Mouse (Mus musculus) MEL (cell line): ENCODE data around the gene Ak5. TPM values are rescaled to one million over a fixed set of nuclear protein-coding genes. Genes with fewer than 3 reads are reported as not detected.

Experiments used
- DNase-seq: peaks from one replicate; pipeline ENCODE4 v3.0.0; 2011; ENCODE audit warnings: low read depth, low spot score
- H3K27ac ChIP-seq: 2 replicates; pipeline ENCODE4 v1.5.1; 2012; ENCODE audit warnings: low read depth, mild to moderate bottlenecking, control low read depth, low read length, moderate library complexity; ENCODE audit not compliant: control insufficient read depth
- H3K27me3 ChIP-seq, 2 experiments: fragments of 150-350 bp in 1 of 2; sonication (generic) in 1 of 2; 2 replicates each; pipeline ENCODE4 v1.6.1; 2012; ENCODE audit warnings: low read length in 2 of 2, mild to moderate bottlenecking in 2 of 2, improper control_type of control experiment in 1 of 2, moderate library complexity in 1 of 2; ENCODE audit not compliant: insufficient read depth in 2 of 2, control insufficient read depth in 1 of 2
- H3K36me3 ChIP-seq, 2 experiments: 2 replicates each; pipeline ENCODE4 v1.6.1; 2012 to 2014; ENCODE audit warnings: low read length in 2 of 2, improper control_type of control experiment in 1 of 2, inconsistent platforms in 1 of 2, mild to moderate bottlenecking in 1 of 2; ENCODE audit not compliant: insufficient read depth in 2 of 2, control insufficient read depth in 1 of 2
- H3K4me1 ChIP-seq, 2 experiments: fragments of 150-350 bp in 1 of 2; sonication (generic) in 1 of 2; 2 replicates each; pipeline ENCODE4 v1.6.1; 2012; ENCODE audit warnings: low read length in 2 of 2, improper control_type of control experiment in 1 of 2, mild to moderate bottlenecking in 1 of 2; ENCODE audit not compliant: insufficient read depth in 2 of 2, control insufficient read depth in 1 of 2
- H3K4me3 ChIP-seq, 2 experiments: fragments of 150-350 bp in 1 of 2; sonication (generic) in 1 of 2; 2 replicates each; pipeline ENCODE4 v1.5.1; 2012; ENCODE audit warnings: low read depth in 2 of 2, low read length in 2 of 2, mild to moderate bottlenecking in 2 of 2, moderate library complexity in 2 of 2, control low read depth in 1 of 2, improper control_type of control experiment in 1 of 2; ENCODE audit not compliant: control insufficient read depth in 1 of 2, insufficient read depth in 1 of 2
- H3K79me2 ChIP-seq: 2 replicates; pipeline ENCODE4 v1.6.1; 2012; ENCODE audit warnings: mild to moderate bottlenecking, low read length, moderate library complexity; ENCODE audit not compliant: control insufficient read depth, poor library complexity, insufficient read depth
- H3K9ac ChIP-seq: 2 replicates; pipeline ENCODE4 v1.6.1; 2012; ENCODE audit warnings: low read depth, mild to moderate bottlenecking, control low read depth, low read length, moderate library complexity; ENCODE audit not compliant: control insufficient read depth, poor library complexity, severe bottlenecking
- H3K9me3 ChIP-seq: fragments of 150-350 bp; sonication (generic); replicated peaks from 2 replicates; pipeline ENCODE4 v1.6.1; 2012; ENCODE audit warnings: mild to moderate bottlenecking, low read length, improper control_type of control experiment, moderate library complexity; ENCODE audit not compliant: insufficient read depth
- BHLHE40 ChIP-seq: IDR thresholded peaks from 2 replicates; pipeline ENCODE4 v1.6.1; 2012; ENCODE audit warnings: low read depth, mild to moderate bottlenecking, inconsistent platforms, low read length, improper control_type of control experiment, borderline replicate concordance
- CTCF ChIP-seq, 3 experiments: IDR thresholded peaks in 2 of 3; conservative IDR thresholded peaks in 1 of 3; 2 replicates each; pipeline ENCODE4 v1.5.1; 2011 to 2012; ENCODE audit warnings: low read length in 3 of 3, low read depth in 2 of 3, mild to moderate bottlenecking in 2 of 3, improper control_type of control experiment in 1 of 3, inconsistent platforms in 1 of 3, mixed read lengths in 1 of 3, moderate library complexity in 1 of 3; ENCODE audit not compliant: control insufficient read depth in 1 of 3, insufficient read depth in 1 of 3, poor library complexity in 1 of 3, severe bottlenecking in 1 of 3
- E2F4 ChIP-seq: IDR thresholded peaks from 2 replicates; pipeline ENCODE4 v1.6.1; 2011; ENCODE audit warnings: low read depth, low read length, improper control_type of control experiment, borderline replicate concordance
- GATA1 ChIP-seq: IDR thresholded peaks from 2 replicates; pipeline ENCODE4 v1.6.1; 2011; ENCODE audit warnings: low read depth, low read length, improper control_type of control experiment
- KAT2A ChIP-seq: conservative IDR thresholded peaks from 2 replicates; pipeline ENCODE4 v1.6.1; 2012; ENCODE audit warnings: low read depth, low read length, improper control_type of control experiment, inconsistent platforms
- MAX ChIP-seq: IDR thresholded peaks from 2 replicates; pipeline ENCODE4 v1.6.1; 2011; ENCODE audit warnings: low read length, improper control_type of control experiment
- MAZ ChIP-seq: IDR thresholded peaks from 2 replicates; pipeline ENCODE4 v1.6.1; 2012; ENCODE audit warnings: low read depth, mild to moderate bottlenecking, inconsistent platforms, low read length, improper control_type of control experiment
- MEF2A ChIP-seq: IDR thresholded peaks from 2 replicates; pipeline ENCODE4 v1.6.1; 2014; ENCODE audit warnings: low read depth, mild to moderate bottlenecking, inconsistent platforms, low read length, improper control_type of control experiment; ENCODE audit not compliant: poor library complexity, insufficient replicate concordance, severe bottlenecking; ENCODE audit errors: extremely low read depth
- MYB ChIP-seq: IDR thresholded peaks from 2 replicates; pipeline ENCODE4 v1.6.1; 2011; ENCODE audit warnings: mild to moderate bottlenecking, low read depth, low read length, improper control_type of control experiment
- POLR2AphosphoS2 ChIP-seq: IDR thresholded peaks from 2 replicates; pipeline ENCODE4 v1.6.1; 2011; ENCODE audit warnings: low read length, improper control_type of control experiment
- POLR2AphosphoS5 ChIP-seq: IDR thresholded peaks from 2 replicates; pipeline ENCODE4 v1.6.1; 2012; ENCODE audit warnings: low read depth, borderline replicate concordance, mild to moderate bottlenecking, inconsistent platforms, low read length, moderate library complexity, mixed read lengths
- RAD21 ChIP-seq: IDR thresholded peaks from 2 replicates; pipeline ENCODE4 v1.6.1; 2011; ENCODE audit warnings: mild to moderate bottlenecking, low read depth, low read length, improper control_type of control experiment
- SIN3A ChIP-seq: IDR thresholded peaks from 2 replicates; pipeline ENCODE4 v1.6.1; 2012; ENCODE audit warnings: low read length, improper control_type of control experiment, inconsistent platforms
- TAL1 ChIP-seq: IDR thresholded peaks from 2 replicates; pipeline ENCODE4 v1.6.1; 2012; ENCODE audit warnings: mild to moderate bottlenecking, inconsistent platforms, low read length, moderate library complexity, mixed read lengths
- USF1 ChIP-seq: IDR thresholded peaks from 2 replicates; pipeline ENCODE4 v1.6.1; 2014; ENCODE audit warnings: low read depth, mild to moderate bottlenecking, inconsistent platforms, low read length, improper control_type of control experiment, moderate library complexity
- USF2 ChIP-seq, 2 experiments: IDR thresholded peaks; 2 replicates each; pipeline ENCODE4 v1.6.1; 2011 to 2012; ENCODE audit warnings: improper control_type of control experiment in 2 of 2, low read length in 2 of 2, borderline replicate concordance in 1 of 2, inconsistent platforms in 1 of 2, low read depth in 1 of 2, mild to moderate bottlenecking in 1 of 2; ENCODE audit not compliant: insufficient read depth in 1 of 2
- ZKSCAN1 ChIP-seq: IDR thresholded peaks from 2 replicates; pipeline ENCODE4 v1.6.1; 2012; ENCODE audit warnings: low read depth, mild to moderate bottlenecking, inconsistent platforms, low read length, improper control_type of control experiment, moderate library complexity
- polyA plus RNA-seq, 2 experiments: library from polyadenylated mRNA; stranded (reverse) in 1 of 2; unstranded in 1 of 2; fragments of >175 nt in 1 of 2; fragments of >200 nt in 1 of 2; gene quantifications; 2 replicates each; pipeline versions ENCODE4 v1.2.1 to v1.2.4; 2012; ENCODE audit warnings: low replicate concordance in 2 of 2, low read depth in 1 of 2; ENCODE audit not compliant: insufficient read length in 2 of 2, insufficient read depth in 1 of 2, missing spikeins in 1 of 2
- total RNA-seq: library from RNA; depleted of rRNA; stranded (reverse); fragments of 300-350 nt; gene quantifications from 2 replicates; pipeline ENCODE4 v1.2.3, GENCODE M21; 2012

The Ak5 gene
- total and polyA plus RNA-seq, 3 experiments = 0.06 to 0.31 TPM; not detected in 1

- H3K4me1 ChIP-seq = no peaks in the 10 kb centered on the region
- TF ChIP-seq POLR2AphosphoS2 = no peak
- no peak for TF ChIP-seq USF1
- no peak for TF ChIP-seq POLR2AphosphoS5
- no peak for TF ChIP-seq USF2 (IDR thresholded peaks at IDR 0.05; ENCODE audit: borderline replicate concordance in 1 of 2, insufficient read depth in 1 of 2, low read depth in 1 of 2, low read length in 2 of 2)
- no peak for TF ChIP-seq MAX
- TF ChIP-seq, all 39 proteins: peak for 0
- Histone ChIP-seq H3K9ac (no peak overlapping the region), H3K27me3 (no peaks in the 10 kb centered on the region), H3K79me2 (peaks cover 16% of the 10 kb centered on the region), H3K36me3 (peaks cover 0 to 27% of the 10 kb centered on the region in 2 experiments; a peak in 2 of 4 replicates), H3K4me3 (no peak overlapping the region), H3K9me3 (no peaks in the 10 kb centered on the region), H3K27ac (no peak overlapping the region)
- DNase-seq = no peak
These were observed 225.4 kb downstream of the Ak5 start for GRCm38 (mm10) chr3:152442795-152443194.

DNA sequence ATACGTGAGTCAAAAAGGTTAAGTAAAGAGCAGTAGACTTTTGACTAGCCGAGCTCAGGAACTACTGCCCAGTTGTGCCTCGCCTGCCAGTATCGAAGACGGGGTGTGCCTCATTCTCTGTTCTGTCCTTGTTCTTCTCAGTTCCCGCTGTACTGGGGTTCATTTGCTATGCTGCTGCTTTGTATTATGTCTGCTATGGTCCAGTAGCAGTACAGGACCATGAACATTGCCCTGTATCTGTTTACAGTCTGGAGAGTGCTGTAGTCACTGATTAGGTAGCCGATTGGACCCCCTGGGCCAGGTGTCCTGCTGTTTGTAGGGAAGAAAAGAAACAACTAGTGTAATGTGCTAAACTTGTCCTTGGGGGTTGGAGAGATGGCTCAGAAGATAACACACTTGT, 230.1 kb downstream of the Ak5 start:
- no peak overlapping the region for H3K9ac ChIP-seq
- H3K9me3 ChIP-seq = no peaks in the 10 kb centered on the region
- H3K36me3 ChIP-seq = peaks cover 0 to 13% of the 10 kb centered on the region in 2 experiments; a peak in 3 of 4 replicates
- TF ChIP-seq POLR2AphosphoS2 (no peak), MYB (no peak), E2F4 (no peak), GATA1 (no peak), KAT2A (no peak), POLR2AphosphoS5 (no peak), ZKSCAN1 (no peak), MAZ (no peak), TAL1 (no peak), CTCF (IDR thresholded peaks at IDR 0.05 in 2 of 3, conservative IDR thresholded peaks at IDR 0.05 in 1 of 3; ENCODE audit: control insufficient read depth in 1 of 3, insufficient read depth in 1 of 3, low read depth in 2 of 3, low read length in 3 of 3, poor library complexity in 1 of 3, severe bottlenecking in 1 of 3) (no peak)
- no peak overlapping the region for H3K4me3 ChIP-seq
- peaks cover 16% of the 10 kb centered on the region for H3K79me2 ChIP-seq
- no peak overlapping the region for H3K27ac ChIP-seq
- DNase-seq = no peak
- H3K4me1 ChIP-seq = no peaks in the 10 kb centered on the region; a peak in 1 of 4 replicates
- no peaks in the 10 kb centered on the region for H3K27me3 ChIP-seq

DNA sequence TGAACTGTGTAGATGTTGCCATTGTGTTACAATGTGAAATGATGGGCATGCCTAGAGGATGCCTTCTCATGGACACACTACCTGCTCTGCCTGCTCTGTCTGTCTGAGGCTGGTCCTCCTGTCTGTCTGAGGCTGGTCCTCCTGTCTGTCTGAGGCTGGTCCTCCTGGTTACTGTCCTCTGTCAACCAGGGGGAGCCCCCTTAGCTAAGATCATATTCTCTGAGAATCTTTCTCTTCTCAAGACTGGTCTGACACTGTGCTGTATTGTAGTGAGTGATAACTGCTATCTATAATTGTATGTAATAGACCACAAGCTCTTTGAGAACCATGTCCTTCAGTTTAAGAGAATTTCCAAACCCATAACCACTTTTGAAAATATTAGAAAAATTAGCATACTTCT, 232.6 kb downstream of the Ak5 start:
- Histone ChIP-seq H3K27ac (no peak overlapping the region), H3K36me3 (peaks cover 0 to 13% of the 10 kb centered on the region in 2 experiments; a peak in 3 of 4 replicates), H3K4me1 (no peaks in the 10 kb centered on the region; a peak in 1 of 4 replicates), H3K9ac (no peak overlapping the region), H3K9me3 (no peaks in the 10 kb centered on the region), H3K27me3 (no peaks in the 10 kb centered on the region), H3K79me2 (peaks cover 15% of the 10 kb centered on the region; the same call in 1 of the 2 replicates), H3K4me3 (no peak overlapping the region)
- TF ChIP-seq BHLHE40 = no peak
- TF ChIP-seq MEF2A = no peak
- TF ChIP-seq SIN3A = no peak
- TF ChIP-seq USF2 (IDR thresholded peaks at IDR 0.05; ENCODE audit: borderline replicate concordance in 1 of 2, insufficient read depth in 1 of 2, low read depth in 1 of 2, low read length in 2 of 2) = no peak
- no peak for TF ChIP-seq MAX
- no peak for TF ChIP-seq RAD21
- no peak for DNase-seq
